Mouse (Mus musculus) CD4-positive, CD25-positive, alpha-beta regulatory T cell, adult 2 months (primary cell): ENCODE data around the gene Ankrd16.

Experiments used
- DNase-seq: peaks from one replicate; pipeline ENCODE4 v3.0.0-alpha.2; 2012; ENCODE audit warnings: low read depth, low spot score

The Ankrd16 gene

GRCm38 (mm10) chr2:11777091-11778068, at the start of gene Ankrd16, which contains the start of gene Fbh1:
Ankrd16 (plus strand) TSS chr2:11777876.
Fbh1 (minus strand) TSS chr2:11777582.
- peak; percentile 100 for DNase-seq

- no peak for DNase-seq
These were observed 48.6 kb upstream of the Ankrd16 start for GRCm38 (mm10) chr2:11729091-11729490.

- DNase-seq, result no peak
These were observed 44.7 kb upstream of the Ankrd16 start for GRCm38 (mm10) chr2:11732978-11733377.

GRCm38 (mm10) chr2:11735853-11736252, 41.8 kb upstream of the Ankrd16 start:
- no peak for DNase-seq

- no peak for DNase-seq
These were observed 38.9 kb upstream of the Ankrd16 start for GRCm38 (mm10) chr2:11738794-11739193.

GRCm38 (mm10) chr2:11739516-11740051, 38.1 kb upstream of the Ankrd16 start:
- DNase-seq, result no peak

GRCm38 (mm10) chr2:11762541-11762940, 15.1 kb upstream of the Ankrd16 start:
- no peak for DNase-seq

- DNase-seq, result no peak
These were observed 12.0 kb upstream of the Ankrd16 start for GRCm38 (mm10) chr2:11765694-11766093.

- no peak for DNase-seq
These were observed 11.1 kb upstream of the Ankrd16 start for GRCm38 (mm10) chr2:11766485-11767160.

GRCm38 (mm10) chr2:11767161-11767545, 10.5 kb upstream of the Ankrd16 start:
- no peak for DNase-seq

GRCm38 (mm10) chr2:11771701-11772100, 6.0 kb upstream of the Ankrd16 start:
- no peak for DNase-seq

- no peak for DNase-seq
These were observed 5.3 kb upstream of the Ankrd16 start for GRCm38 (mm10) chr2:11772401-11772800.

- DNase-seq, result no peak
These were observed 3.2 kb upstream of the Ankrd16 start for GRCm38 (mm10) chr2:11774426-11774825.

- no peak for DNase-seq
These were observed 2.6 kb upstream of the Ankrd16 start for GRCm38 (mm10) chr2:11775121-11775520.

- DNase-seq, result no peak
These were observed 1.3 kb upstream of the Ankrd16 start for GRCm38 (mm10) chr2:11776415-11776814.

- DNase-seq, result peak; percentile 96
These were observed 579 bp downstream of the Ankrd16 start for GRCm38 (mm10) chr2:11778087-11778823.

GRCm38 (mm10) chr2:11784159-11784558, 6.5 kb downstream of the Ankrd16 start:
- no peak for DNase-seq

- no peak for DNase-seq
These were observed 17.0 kb downstream of the Ankrd16 start for GRCm38 (mm10) chr2:11794668-11795067.

GRCm38 (mm10) chr2:11797930-11798364, 20.3 kb downstream of the Ankrd16 start:
- no peak for DNase-seq

GRCm38 (mm10) chr2:11801299-11801930, 23.7 kb downstream of the Ankrd16 start:
- peak; percentile 27 for DNase-seq
